9 mouse cellular contexts compared by ENCODE assay signal in the genomic region with DNA sequence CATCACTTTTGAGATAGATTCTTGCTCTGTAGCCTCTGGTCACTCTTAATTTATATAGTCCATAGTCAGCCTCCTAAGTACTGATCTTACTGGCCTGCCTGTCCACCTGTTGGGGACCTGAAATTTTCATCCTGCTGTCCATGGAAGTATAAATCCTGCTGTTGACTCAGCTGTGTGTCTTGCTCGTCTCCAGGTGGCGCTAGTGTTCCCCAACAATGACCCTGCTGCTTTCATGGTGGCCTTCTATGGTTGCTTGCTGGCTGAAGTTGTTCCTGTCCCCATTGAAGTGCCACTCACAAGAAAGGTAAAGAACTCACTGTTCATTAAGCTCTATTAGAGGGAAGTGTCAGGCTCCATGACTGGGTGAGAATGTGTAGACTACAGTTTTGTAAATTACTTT.
A peak's percentile ranks its signal among the peaks of the same experiment; 100 is the strongest.
DNase-seq lines count a peak whose midpoint lies in the region; ATAC-seq and TF ChIP-seq lines count a peak whose summit lies in the region.
"Had no signal": no experiment of that assay in that cellular context is flagged by ENCODE, and none has a peak within 500 bp of the region (broad histone marks: within the 10 kb centered on the region; RNA-seq: fewer than 3 reads in every experiment).

No protein-coding gene starts in this region.

- 11% methylated on average over 2 of the region's 2 CpGs for WGBS in forebrain, postnatal 0 days
- WGBS in forebrain, embryonic 13.5 days, result 8% methylated on average over 2 of the region's 2 CpGs
- 10% methylated on average over 2 of the region's 2 CpGs for WGBS in limb, embryonic 10.5 days

- no peak overlapping the region for H3K9ac ChIP-seq in forebrain, postnatal 0 days
- no peak overlapping the region for H3K9ac ChIP-seq in forebrain, embryonic 13.5 days
- H3K9ac ChIP-seq: lung, embryonic 15.5 days had no signal

- H3K4me1 ChIP-seq in forebrain, postnatal 0 days (ENCODE audit: insufficient read depth), result no peaks in the 10 kb centered on the region
- H3K4me1 ChIP-seq in forebrain, embryonic 13.5 days, result no peaks in the 10 kb centered on the region
- no peaks in the 10 kb centered on the region for H3K4me1 ChIP-seq in limb, embryonic 10.5 days
- H3K4me1 ChIP-seq: lung, embryonic 15.5 days had no signal

- no peak for DNase-seq in forebrain, postnatal 0 days
- DNase-seq in ovary, postnatal 36 days (ENCODE audit: low spot score), result peak; percentile 31
- no peak for DNase-seq in ovary, adult 18-20 months (ENCODE audit: low spot score)
- DNase-seq in c-Kit-negative CD71-positive TER-119-positive erythroid progenitor cells, embryonic 14.5 days (ENCODE audit: low read depth, low spot score), result peak; percentile 3
- peak; percentile 39 for DNase-seq in limb, embryonic 10.5 days (ENCODE audit: low spot score)
- DNase-seq in spleen, postnatal 10 days (ENCODE audit: low spot score in 2 of 2), result peak; percentile 10 to 64
- no peak for DNase-seq in left cerebral cortex, adult 11 months (ENCODE audit: low spot score)

- ATAC-seq in forebrain, postnatal 0 days, result no peak
- ATAC-seq in forebrain, embryonic 13.5 days, result no peak

- H3K4me2 ChIP-seq in forebrain, postnatal 0 days (ENCODE audit: low read depth), result no peak overlapping the region
- H3K4me2 ChIP-seq in forebrain, embryonic 13.5 days, result no peak overlapping the region
- H3K4me2 ChIP-seq: lung, embryonic 15.5 days had no signal

- H3K27me3 ChIP-seq in forebrain, postnatal 0 days (ENCODE audit: insufficient read depth, low read length), result no peaks in the 10 kb centered on the region
- H3K27me3 ChIP-seq in forebrain, embryonic 13.5 days, result no peaks in the 10 kb centered on the region
- H3K27me3 ChIP-seq in limb, embryonic 10.5 days (ENCODE audit: low read depth, poor library complexity, severe bottlenecking), result no peaks in the 10 kb centered on the region
- H3K27me3 ChIP-seq: lung, embryonic 15.5 days had no signal

- no peaks in the 10 kb centered on the region for H3K9me3 ChIP-seq in forebrain, postnatal 0 days (ENCODE audit: low read length)
- H3K9me3 ChIP-seq in forebrain, embryonic 13.5 days (replicated peaks), result no peaks in the 10 kb centered on the region
- no peaks in the 10 kb centered on the region for H3K9me3 ChIP-seq in limb, embryonic 10.5 days (replicated peaks)
- H3K9me3 ChIP-seq: lung, embryonic 15.5 days had no signal

- peaks cover 1% of the 10 kb centered on the region; the same call in 1 of the 2 replicates for H3K36me3 ChIP-seq in forebrain, postnatal 0 days (ENCODE audit: insufficient read depth)
- H3K36me3 ChIP-seq in forebrain, embryonic 13.5 days (ENCODE audit: poor library complexity, severe bottlenecking), result peaks cover 3% of the 10 kb centered on the region; the same call in 1 of the 2 replicates
- H3K36me3 ChIP-seq in limb, embryonic 10.5 days, result no peaks in the 10 kb centered on the region
- H3K36me3 ChIP-seq: lung, embryonic 15.5 days had no signal

- H3K27ac ChIP-seq in forebrain, postnatal 0 days (ENCODE audit: low read depth, low read length), result no peak overlapping the region
- H3K27ac ChIP-seq in forebrain, embryonic 13.5 days, result no peak overlapping the region
- H3K27ac ChIP-seq in limb, embryonic 10.5 days, result no peak overlapping the region
- H3K27ac ChIP-seq: lung, embryonic 15.5 days had no signal

- H3K4me3 ChIP-seq in forebrain, postnatal 0 days (ENCODE audit: low read depth, low read length), result no peak overlapping the region
- no peak overlapping the region for H3K4me3 ChIP-seq in forebrain, embryonic 13.5 days
- H3K4me3 ChIP-seq in limb, embryonic 10.5 days, result no peak overlapping the region
- H3K4me3 ChIP-seq: lung, embryonic 15.5 days had no signal

- peak; percentile 51 for TF ChIP-seq CTCF in forebrain, postnatal 0 days (IDR thresholded peaks at IDR 0.05; ENCODE audit: low read depth)

Comparison
In these comparisons a context has a peak if more than half of its experiments do, and no peak if none do; other contexts are left out.
1. DNase-seq: peak in ovary, postnatal 36 days (single experiment), c-Kit-negative CD71-positive TER-119-positive erythroid progenitor cells, embryonic 14.5 days (single experiment), limb, embryonic 10.5 days (single experiment) and spleen, postnatal 10 days (2 of 2); none in forebrain, postnatal 0 days (single experiment), ovary, adult 18-20 months (single experiment) and left cerebral cortex, adult 11 months (single experiment).